Comparison of ENCODE assay signal across 9 mouse cellular contexts in genomic region chr2:21091058-21091971, GRCm38 (mm10).
DNase-seq lines count a peak whose midpoint lies in the region; ATAC-seq and TF ChIP-seq lines count a peak whose summit lies in the region.
"Had no signal": no experiment of that assay in that cellular context is flagged by ENCODE, and none has a peak within 500 bp of the region (broad histone marks: within the 10 kb centered on the region; RNA-seq: fewer than 3 reads in every experiment).

No protein-coding gene starts in this region.

- H3K4me3 ChIP-seq in intestine, embryonic 14.5 days (ENCODE audit: low read depth, low read length) = no peak overlapping the region
- no peak overlapping the region for H3K4me3 ChIP-seq in intestine, postnatal 0 days (ENCODE audit: low read depth, low read length)
- no peak overlapping the region for H3K4me3 ChIP-seq in intestine, embryonic 16.5 days (ENCODE audit: low read length)
- H3K4me3 ChIP-seq in neural tube, embryonic 15.5 days (replicated peaks) = no peak overlapping the region
- H3K4me3 ChIP-seq: myocyte had no signal

- no peak overlapping the region for H3K4me2 ChIP-seq in intestine, embryonic 14.5 days (ENCODE audit: low read length)
- H3K4me2 ChIP-seq in intestine, postnatal 0 days (replicated peaks; ENCODE audit: low read depth) = no peak overlapping the region
- H3K4me2 ChIP-seq in intestine, embryonic 16.5 days (ENCODE audit: low read depth, low read length) = no peak overlapping the region
- no peak overlapping the region for H3K4me2 ChIP-seq in neural tube, embryonic 15.5 days

- no peaks in the 10 kb centered on the region for H3K36me3 ChIP-seq in intestine, embryonic 14.5 days (ENCODE audit: control insufficient read depth, insufficient read depth, low read length)
- H3K36me3 ChIP-seq in intestine, postnatal 0 days (ENCODE audit: control insufficient read depth, insufficient read depth) = no peaks in the 10 kb centered on the region
- H3K36me3 ChIP-seq in intestine, embryonic 16.5 days (ENCODE audit: control insufficient read depth, insufficient read depth, low read length) = no peaks in the 10 kb centered on the region
- H3K36me3 ChIP-seq in neural tube, embryonic 15.5 days = no peaks in the 10 kb centered on the region

- H3K27ac ChIP-seq in intestine, embryonic 14.5 days (ENCODE audit: low read depth) = no peak overlapping the region
- H3K27ac ChIP-seq in intestine, postnatal 0 days (ENCODE audit: low read depth, low read length) = no peak overlapping the region
- no peak overlapping the region for H3K27ac ChIP-seq in intestine, embryonic 16.5 days (ENCODE audit: low read length)
- no peak overlapping the region for H3K27ac ChIP-seq in neural tube, embryonic 15.5 days (replicated peaks)

- H3K4me1 ChIP-seq in intestine, embryonic 14.5 days (replicated peaks; ENCODE audit: control insufficient read depth, insufficient read depth, low read length) = no peaks in the 10 kb centered on the region
- H3K4me1 ChIP-seq in intestine, postnatal 0 days (replicated peaks; ENCODE audit: control insufficient read depth, insufficient read depth, low read length) = 0 out of 2 replicates have a peak, but pooled peaks cover 2% of the 10 kb centered on the region
- peaks cover 9% of the 10 kb centered on the region; the same call in 1 of the 2 replicates for H3K4me1 ChIP-seq in intestine, embryonic 16.5 days (ENCODE audit: control insufficient read depth, insufficient read depth, low read length)
- H3K4me1 ChIP-seq in neural tube, embryonic 15.5 days = 0 out of 2 replicates have a peak, but pooled peaks cover 5% of the 10 kb centered on the region

- DNase-seq in intestine, embryonic 14.5 days (ENCODE audit: low spot score) = peak; percentile 51
- DNase-seq in cerebellum, adult 18-20 months = peak; percentile 82 to 93
- peak; percentile 50 to 63 for DNase-seq in left cerebral cortex, adult 18-20 months (ENCODE audit: low spot score in 2 of 2)
- no peak for DNase-seq in thymus, postnatal 36 days

- H3K9ac ChIP-seq in intestine, embryonic 14.5 days (ENCODE audit: low read length) = no peak overlapping the region
- H3K9ac ChIP-seq in intestine, postnatal 0 days (ENCODE audit: low read depth, low read length) = no peak overlapping the region
- no peak overlapping the region for H3K9ac ChIP-seq in intestine, embryonic 16.5 days (ENCODE audit: low read depth, low read length)
- no peak overlapping the region for H3K9ac ChIP-seq in neural tube, embryonic 15.5 days (replicated peaks)

- H3K27me3 ChIP-seq in intestine, embryonic 14.5 days (replicated peaks; ENCODE audit: control insufficient read depth, insufficient read depth, low read length) = no peaks in the 10 kb centered on the region
- H3K27me3 ChIP-seq in intestine, postnatal 0 days (replicated peaks; ENCODE audit: control insufficient read depth, insufficient read depth, low read length) = no peaks in the 10 kb centered on the region
- no peaks in the 10 kb centered on the region for H3K27me3 ChIP-seq in intestine, embryonic 16.5 days (replicated peaks; ENCODE audit: control insufficient read depth, insufficient read depth, low read length)
- no peaks in the 10 kb centered on the region for H3K27me3 ChIP-seq in neural tube, embryonic 15.5 days (replicated peaks)

- no peak for TF ChIP-seq CTCF in intestine, postnatal 0 days (IDR thresholded peaks at IDR 0.05; ENCODE audit: low read depth)

- no peak for ATAC-seq in intestine, embryonic 14.5 days (replicated peaks; ENCODE audit: low FRiP score, low TSS enrichment, low read depth)
- no peak; the same call in 1 of the 2 replicates for ATAC-seq in intestine, postnatal 0 days
- peak; percentile 90 for ATAC-seq in intestine, embryonic 16.5 days
- ATAC-seq in inflammation-experienced regulatory T-cells, adult 6 months = no peak
- ATAC-seq in neural tube, embryonic 15.5 days (ENCODE audit: low FRiP score) = no peak

- no peaks in the 10 kb centered on the region for H3K9me3 ChIP-seq in intestine, embryonic 14.5 days (ENCODE audit: control insufficient read depth, low read length)
- H3K9me3 ChIP-seq in intestine, postnatal 0 days (ENCODE audit: control insufficient read depth) = no peaks in the 10 kb centered on the region
- H3K9me3 ChIP-seq in intestine, embryonic 16.5 days (ENCODE audit: control insufficient read depth, low read length) = 0 out of 2 replicates have a peak, but pooled peaks cover 2% of the 10 kb centered on the region
- H3K9me3 ChIP-seq in neural tube, embryonic 15.5 days (replicated peaks) = no peaks in the 10 kb centered on the region

- 53% methylated on average over 4 of the region's 4 CpGs for WGBS in intestine, embryonic 14.5 days
- WGBS in intestine, postnatal 0 days = 47% methylated on average over 4 of the region's 4 CpGs
- 46% methylated on average over 4 of the region's 4 CpGs for WGBS in intestine, embryonic 16.5 days
- WGBS in neural tube, embryonic 15.5 days = 60% methylated on average over 4 of the region's 4 CpGs

Comparison
In these comparisons a context has a peak if more than half of its experiments do, and no peak if none do; other contexts are left out.
1. DNase-seq: peak in intestine, embryonic 14.5 days (single experiment), cerebellum, adult 18-20 months (2 of 2) and left cerebral cortex, adult 18-20 months (2 of 2); none in thymus, postnatal 36 days (0 of 2).